Mouse (Mus musculus) T-helper 17 cell (primary cell): ENCODE measurements around the gene Hsf2bp.

Source experiments
- in situ Hi-C, 2 experiments: fragments of 300-600 bp; cut with MboI, MseI; formaldehyde crosslinking; loops; 1 replicate in 1 of 2; 2 replicates in 1 of 2; pipeline ENCODE4 v1.15.1; 2025; ENCODE audit warnings: high pct_unique_total_duplicates in 2 of 2

Gene Hsf2bp

DNA sequence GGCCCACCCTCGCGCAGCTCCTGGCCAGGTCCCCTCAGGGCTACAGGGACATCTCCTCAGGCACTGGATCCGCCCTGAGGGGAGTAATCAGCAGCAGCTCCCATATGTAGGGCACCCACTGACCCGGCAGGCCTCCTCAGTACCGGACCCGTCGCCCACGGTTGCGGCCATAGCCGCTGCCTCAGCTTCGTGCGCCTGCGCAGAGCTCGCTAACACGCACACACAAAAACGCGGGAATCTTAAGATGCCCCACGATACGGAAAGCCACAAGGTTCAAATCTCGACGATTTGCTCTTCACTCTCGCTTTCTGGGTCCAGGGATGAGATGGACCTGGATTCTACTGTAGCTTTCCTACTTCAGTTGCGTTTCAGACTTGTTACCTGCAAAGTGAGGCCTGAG is 1.8 kb downstream of the Hsf2bp start:
- in situ Hi-C loops = loop anchor here in 1 of 2 experiments (10.0 kb wide), 1 partner anchor 520 kb away; the partner anchor contains the start of gene Wdr4

DNA sequence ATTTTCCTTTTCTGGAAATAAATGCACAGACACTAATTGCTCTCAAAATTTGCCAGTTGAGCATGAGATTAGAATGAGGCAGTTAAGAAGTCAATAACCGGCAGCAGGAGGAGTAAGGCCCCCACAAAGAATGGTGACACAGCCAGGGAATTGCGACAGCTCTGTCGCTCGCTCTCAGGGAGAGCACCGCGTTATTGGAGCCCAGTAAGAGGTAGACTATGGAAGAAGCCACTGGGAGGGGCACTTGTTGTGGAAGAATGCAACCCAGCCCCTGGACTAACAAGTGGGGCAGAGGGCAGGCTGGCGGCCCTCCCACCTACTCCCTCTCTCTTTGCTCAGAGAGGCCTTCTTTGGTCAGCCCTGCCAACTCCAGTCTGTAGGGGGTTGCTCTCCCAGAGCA is 4.5 kb downstream of the Hsf2bp start:
- in situ Hi-C loops = loop anchor here in 1 of 2 experiments (10.0 kb wide), 1 partner anchor 517 kb away; the partner anchor contains the start of gene Wdr4

- in situ Hi-C loops = loop anchor here (5.0 kb wide), 4 partner anchors 44 to 351 kb away; partner anchors contain the start of gene Cryaa (in 1 of the 2)
Observed at GRCm38 (mm10) chr17:32028301-32028700, 7.8 kb downstream of the Hsf2bp start.

DNA sequence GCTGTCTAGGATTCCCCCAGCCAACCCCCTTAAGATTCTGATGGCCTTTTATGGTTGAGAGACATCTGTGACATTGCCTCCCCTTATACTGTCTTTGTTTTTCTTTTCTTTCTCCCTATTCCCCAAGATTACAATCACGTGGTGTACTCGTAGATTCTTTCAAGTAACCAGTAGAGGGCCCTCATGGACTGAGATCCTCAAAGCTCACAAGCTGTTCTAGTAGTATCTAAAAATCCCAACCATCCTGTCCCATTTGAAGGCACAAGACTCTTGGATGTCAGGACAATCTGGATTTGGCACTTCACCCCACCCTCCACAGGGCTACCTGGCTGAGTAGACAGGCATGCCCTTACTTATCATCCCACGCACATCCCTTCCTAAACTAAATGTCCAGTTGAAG is 8.5 kb downstream of the Hsf2bp start:
- in situ Hi-C loops = loop anchor here (5.0 kb wide), 4 partner anchors 45 to 350 kb away; partner anchors contain the start of gene Cryaa (in 1 of the 2)

DNA sequence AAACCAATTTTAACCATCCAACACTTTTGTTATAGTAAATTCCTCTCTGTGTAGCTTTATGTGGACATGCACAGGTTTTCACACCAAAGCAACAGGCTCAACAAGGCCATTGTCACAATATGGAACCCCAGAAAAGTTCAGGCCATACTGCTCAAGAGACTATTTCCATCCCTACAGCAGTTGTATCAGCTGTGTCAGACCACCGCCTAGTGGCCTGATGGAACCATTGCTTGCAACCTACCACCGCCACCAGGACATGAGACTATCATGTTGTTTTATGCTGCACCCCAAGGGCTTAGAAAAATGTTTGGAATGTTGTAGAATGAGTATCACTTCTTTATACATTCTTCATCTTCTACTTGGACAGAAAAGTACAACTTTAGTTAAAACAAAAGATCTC is 10.8 kb downstream of the Hsf2bp start:
- in situ Hi-C loops = loop anchor here (5.0 kb wide), 4 partner anchors 47 to 348 kb away; partner anchors contain the start of gene Cryaa (in 1 of the 2)

- in situ Hi-C loops = loop anchor here (5.0 kb wide), 4 partner anchors 48 to 347 kb away; partner anchors contain the start of gene Cryaa (in 1 of the 2)
Observed at GRCm38 (mm10) chr17:32024671-32025073, 11.5 kb downstream of the Hsf2bp start.

DNA sequence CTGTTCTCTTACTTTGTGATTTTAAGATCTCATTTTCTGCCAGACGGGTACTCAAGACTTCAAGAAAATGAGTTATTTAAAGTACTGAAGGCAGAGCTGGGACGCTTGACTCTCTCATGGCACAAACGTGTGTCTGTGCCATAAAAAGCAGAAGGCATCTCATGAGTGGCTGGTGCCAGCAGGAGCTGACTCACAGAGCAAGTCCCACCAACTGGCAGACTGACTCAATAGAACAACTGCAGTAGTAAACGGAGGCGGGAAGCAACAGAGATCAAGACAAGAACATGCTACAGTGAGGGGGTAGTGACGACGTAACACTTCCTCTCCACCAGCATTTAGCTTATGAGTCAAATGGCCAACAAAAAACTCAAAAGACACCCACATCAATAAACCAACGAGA is 13.1 kb downstream of the Hsf2bp start:
- in situ Hi-C loops = no loop called here

GRCm38 (mm10) chr17:32022551-32022950 is 13.6 kb downstream of the Hsf2bp start:
- in situ Hi-C loops = no loop called here

DNA sequence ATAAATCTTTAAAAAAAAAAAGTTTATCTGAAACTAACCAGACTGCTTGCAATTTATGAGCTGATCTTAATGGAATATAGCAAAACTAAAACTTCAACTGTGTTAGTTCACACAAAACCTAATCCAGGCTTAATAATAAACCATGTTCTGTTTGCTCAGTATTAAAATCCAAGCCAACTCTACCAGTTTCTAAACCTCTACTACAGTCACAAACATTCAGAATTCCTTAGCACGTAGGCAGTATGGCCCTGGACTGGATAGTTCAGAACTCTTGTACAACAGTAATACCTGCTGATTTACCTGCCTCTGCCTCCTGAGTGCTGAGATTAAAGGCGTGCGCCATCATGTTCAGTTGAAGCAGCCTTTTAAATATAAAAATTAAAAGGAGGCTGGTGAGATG is 14.2 kb downstream of the Hsf2bp start:
- in situ Hi-C loops = no loop called here

DNA sequence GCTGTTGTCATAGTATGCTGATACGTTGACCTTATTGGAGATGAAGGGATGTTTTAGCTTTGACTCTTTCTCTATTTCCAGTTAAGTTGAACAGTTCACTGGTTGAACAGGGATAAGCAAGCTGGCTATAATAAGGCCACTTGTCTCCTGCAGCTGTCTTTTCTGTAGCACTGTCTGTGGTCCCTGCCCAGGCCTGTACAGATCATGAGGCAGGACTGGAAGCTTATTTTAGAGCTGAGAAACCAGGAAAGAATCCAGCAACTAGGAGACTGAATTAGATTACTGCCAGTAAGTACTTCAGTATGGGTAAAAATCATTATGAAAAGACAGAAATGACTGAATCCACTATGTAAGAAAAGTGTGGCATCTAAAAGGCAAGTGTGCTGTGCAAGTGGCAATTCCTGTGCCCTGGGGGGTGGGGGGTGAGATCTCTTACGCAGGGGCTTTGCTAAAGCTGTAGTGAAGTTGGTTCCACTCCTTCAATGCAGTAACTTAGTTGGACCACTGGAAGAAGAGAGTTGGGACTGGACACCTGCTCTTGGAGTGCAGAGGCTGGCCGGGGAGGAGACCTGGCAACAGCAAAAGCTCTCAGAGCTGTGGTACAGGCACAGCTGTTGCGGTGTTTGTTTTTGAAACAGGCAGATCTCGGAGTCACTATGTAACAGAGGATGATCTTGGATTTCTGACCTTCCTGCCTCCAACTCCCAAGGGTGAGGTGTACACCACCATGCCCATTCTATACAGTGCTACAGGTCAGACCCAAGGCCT is 17.8 kb downstream of the Hsf2bp start:
- in situ Hi-C loops = no loop called here

DNA sequence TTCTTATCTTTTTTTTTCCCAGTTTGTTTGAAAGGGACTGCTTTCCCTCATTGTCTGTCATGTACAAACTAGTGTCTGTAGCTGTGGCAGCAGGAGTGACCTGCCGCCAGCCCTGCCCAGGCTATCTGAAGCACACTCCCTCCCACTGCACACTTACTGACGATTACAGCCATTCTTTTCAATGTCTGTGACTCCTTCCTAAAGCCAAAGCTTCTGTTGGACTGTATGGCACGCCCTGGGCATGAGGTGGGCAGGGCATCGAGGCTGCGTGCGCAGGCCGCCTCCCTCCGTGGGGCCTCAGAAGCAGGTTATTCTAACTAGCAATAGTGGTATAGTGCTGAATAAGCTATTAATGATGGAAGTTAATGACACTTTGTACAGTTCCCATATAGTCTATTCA is 19.7 kb downstream of the Hsf2bp start:
- in situ Hi-C loops = no loop called here

- in situ Hi-C loops = no loop called here
Observed at GRCm38 (mm10) chr17:32013659-32014058, 22.5 kb downstream of the Hsf2bp start.

GRCm38 (mm10) chr17:32012254-32012653 is 23.9 kb downstream of the Hsf2bp start:
- in situ Hi-C loops = no loop called here

- in situ Hi-C loops = no loop called here
Observed at GRCm38 (mm10) chr17:32011694-32012093, 24.5 kb downstream of the Hsf2bp start.

GRCm38 (mm10) chr17:32006800-32007199 is 29.3 kb downstream of the Hsf2bp start:
- in situ Hi-C loops = loop anchor here in 1 of 2 experiments (5.0 kb wide), 1 partner anchor 84 kb away; no protein-coding TSS in a partner anchor

GRCm38 (mm10) chr17:32003251-32003650 is 32.9 kb downstream of the Hsf2bp start:
- in situ Hi-C loops = no loop called here

DNA sequence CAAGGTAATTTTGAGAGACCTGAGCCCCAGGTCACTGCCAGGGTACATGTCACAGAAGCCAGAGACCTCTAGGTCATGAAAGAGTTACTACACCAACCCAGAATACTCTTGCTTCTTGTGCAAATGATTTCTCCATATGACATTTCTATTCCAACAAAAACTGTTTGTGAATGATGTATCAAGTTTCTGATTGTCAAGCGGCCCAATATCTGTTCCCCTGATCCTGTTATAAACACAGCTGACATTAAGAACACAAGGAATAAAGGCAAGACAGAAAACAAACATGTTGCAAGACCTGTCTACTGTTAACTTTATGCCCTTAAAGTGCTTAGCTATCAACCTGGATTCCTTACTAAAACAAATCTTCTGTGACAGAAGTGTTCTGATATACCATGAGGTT is 37.8 kb downstream of the Hsf2bp start:
- in situ Hi-C loops = no loop called here

DNA sequence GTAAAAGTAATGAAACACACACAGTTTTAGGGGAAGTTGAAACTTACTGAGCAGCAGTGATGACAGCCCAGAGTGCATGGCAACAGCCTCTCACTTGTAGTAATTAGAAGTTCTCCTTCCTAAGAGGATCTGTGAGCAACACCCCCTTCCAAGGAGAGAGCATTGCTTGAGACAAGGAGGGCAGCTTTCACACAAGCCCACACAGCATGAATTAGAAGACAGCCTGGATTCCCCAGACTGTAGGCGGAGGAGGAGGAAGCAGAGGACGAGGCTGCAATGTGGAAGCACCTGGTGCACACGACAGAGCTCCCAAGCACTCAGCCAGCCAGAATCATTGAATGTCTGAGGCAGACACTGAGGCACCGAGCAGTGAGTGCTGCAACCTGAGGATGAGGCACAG is 39.8 kb downstream of the Hsf2bp start:
- in situ Hi-C loops = no loop called here

DNA sequence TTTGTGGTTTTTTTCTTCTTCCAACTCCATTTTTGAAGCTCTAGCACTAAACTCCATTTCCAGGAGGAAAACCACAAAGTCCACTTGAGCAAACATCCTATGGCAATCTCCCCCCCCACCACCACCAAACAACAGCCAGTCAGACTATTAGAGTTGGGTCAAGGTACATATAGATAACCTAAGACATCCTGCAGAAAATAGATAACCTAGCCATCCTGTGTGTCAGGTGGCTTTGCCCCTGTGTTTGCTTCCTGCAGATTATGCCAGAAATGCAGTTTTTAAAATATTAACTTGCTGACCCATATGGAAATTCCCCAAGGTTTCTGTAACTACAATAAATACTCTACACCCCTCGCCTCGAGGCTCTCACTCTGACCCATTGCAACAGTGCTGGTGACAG is 40.4 kb downstream of the Hsf2bp start:
- in situ Hi-C loops = no loop called here

DNA sequence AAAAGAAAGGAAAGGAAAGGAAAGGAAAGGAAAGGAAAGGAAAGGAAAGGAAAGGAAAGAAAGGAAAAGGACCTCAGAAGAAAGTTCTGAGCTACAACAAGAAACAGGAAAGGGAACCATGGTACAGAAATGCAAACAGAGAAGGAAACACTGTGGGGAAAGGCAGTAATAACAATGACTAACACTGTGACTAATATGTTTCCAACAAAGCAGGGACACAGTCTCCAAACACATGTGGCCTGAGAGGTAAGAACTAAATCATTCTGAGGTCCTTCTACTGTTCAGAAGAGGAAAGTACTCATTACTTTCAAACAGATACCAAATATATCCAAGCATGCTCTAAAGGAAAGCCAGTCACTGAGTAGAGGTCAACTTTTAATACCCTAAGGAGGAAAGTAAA is 42.0 kb downstream of the Hsf2bp start:
- in situ Hi-C loops = no loop called here

DNA sequence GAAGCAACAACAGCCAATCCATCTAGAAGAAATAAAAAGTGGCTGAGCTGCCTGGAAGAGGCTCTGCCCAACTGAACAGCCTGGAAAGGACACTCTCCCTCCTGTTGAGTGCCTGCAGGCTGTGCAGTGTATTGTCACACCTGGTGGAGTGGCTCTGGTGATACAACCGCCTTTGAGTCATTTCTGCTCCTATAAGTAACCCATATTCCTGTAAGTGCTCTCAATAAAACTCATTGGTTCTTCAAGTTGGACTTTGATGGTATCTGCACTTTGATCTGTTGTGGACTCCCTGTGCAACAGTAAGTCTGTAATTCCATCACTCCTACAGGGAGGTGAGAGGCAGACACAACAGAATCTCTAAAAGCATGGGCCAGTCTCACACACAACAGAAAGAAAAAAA is 42.8 kb downstream of the Hsf2bp start:
- in situ Hi-C loops = no loop called here

- in situ Hi-C loops = no loop called here
Observed at GRCm38 (mm10) chr17:31992004-31992403, 44.1 kb downstream of the Hsf2bp start.

DNA sequence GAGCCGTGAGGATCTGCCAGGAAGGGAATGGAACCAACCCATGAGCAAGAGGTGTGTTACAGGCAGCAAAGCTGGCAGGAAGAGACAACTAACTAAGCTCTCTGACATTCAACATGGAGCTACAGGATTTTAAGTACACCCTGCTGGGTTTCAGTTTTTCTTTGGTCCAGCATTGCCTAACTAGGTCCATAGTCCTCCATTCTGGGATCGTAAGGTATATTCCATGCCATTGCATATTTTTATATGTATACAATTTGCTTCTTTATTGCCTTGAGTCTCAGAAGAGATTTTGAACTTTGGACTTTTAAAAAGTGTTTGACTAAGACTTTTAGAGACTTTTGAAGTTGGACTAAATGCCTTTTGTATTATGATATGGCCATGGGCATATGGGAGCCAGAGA is 47.1 kb downstream of the Hsf2bp start:
- in situ Hi-C loops = no loop called here
